Mouse (Mus musculus) forelimb bud, embryonic 11.5 days (tissue): ENCODE measurements around the gene Pde7b.

Experiments used
- DNase-seq: peaks from one replicate; pipeline ENCODE4 v3.0.0-alpha.2; 2012; ENCODE audit warnings: low read depth, low spot score

Pde7b gene

GRCm38 (mm10) chr10:20722651-20723520, 2.0 kb downstream of the Pde7b start:
- DNase-seq = peak; percentile 27

- no peak for DNase-seq
Observed at GRCm38 (mm10) chr10:20719201-20719600, 5.7 kb downstream of the Pde7b start.

- DNase-seq = peak; percentile 42
Observed at GRCm38 (mm10) chr10:20700633-20701032, 24.2 kb downstream of the Pde7b start.

- DNase-seq = no peak
Observed at GRCm38 (mm10) chr10:20699874-20700273, 25.0 kb downstream of the Pde7b start.

- no peak for DNase-seq
Observed at GRCm38 (mm10) chr10:20695637-20696036, 29.2 kb downstream of the Pde7b start.

GRCm38 (mm10) chr10:20690002-20690401, 34.9 kb downstream of the Pde7b start:
- DNase-seq = no peak

GRCm38 (mm10) chr10:20684151-20684550, 40.7 kb downstream of the Pde7b start:
- no peak for DNase-seq

- no peak for DNase-seq
Observed at GRCm38 (mm10) chr10:20680986-20681385, 43.9 kb downstream of the Pde7b start.

- DNase-seq = no peak
Observed at GRCm38 (mm10) chr10:20675321-20675720, 49.6 kb downstream of the Pde7b start.

- no peak for DNase-seq
Observed at GRCm38 (mm10) chr10:20673798-20674197, 51.1 kb downstream of the Pde7b start.

- no peak for DNase-seq
Observed at GRCm38 (mm10) chr10:20672591-20672990, 52.3 kb downstream of the Pde7b start.

GRCm38 (mm10) chr10:20671621-20672020, 53.3 kb downstream of the Pde7b start:
- no peak for DNase-seq

- no peak for DNase-seq
Observed at GRCm38 (mm10) chr10:20670541-20670940, 54.3 kb downstream of the Pde7b start.

GRCm38 (mm10) chr10:20669467-20669866, 55.4 kb downstream of the Pde7b start:
- no peak for DNase-seq

GRCm38 (mm10) chr10:20668577-20668976, 56.3 kb downstream of the Pde7b start:
- no peak for DNase-seq

GRCm38 (mm10) chr10:20666655-20667054, 58.2 kb downstream of the Pde7b start:
- DNase-seq = no peak

- DNase-seq = no peak
Observed at GRCm38 (mm10) chr10:20662951-20663350, 61.9 kb downstream of the Pde7b start.

- DNase-seq = peak; percentile 34
Observed at GRCm38 (mm10) chr10:20661684-20662083, 63.2 kb downstream of the Pde7b start.

GRCm38 (mm10) chr10:20659718-20660117, 65.2 kb downstream of the Pde7b start:
- no peak for DNase-seq

GRCm38 (mm10) chr10:20659268-20659667, 65.6 kb downstream of the Pde7b start:
- DNase-seq = no peak

GRCm38 (mm10) chr10:20658716-20659115, 66.2 kb downstream of the Pde7b start:
- no peak for DNase-seq

- DNase-seq = peak; percentile 31
Observed at GRCm38 (mm10) chr10:20657316-20658081, 67.4 kb downstream of the Pde7b start.

GRCm38 (mm10) chr10:20654590-20654989, 70.3 kb downstream of the Pde7b start:
- no peak for DNase-seq
